Mouse (Mus musculus) bone marrow macrophage, adult 2 months (primary cell): ENCODE measurements around the gene Ttc27. TPM values are rescaled to one million over a fixed set of nuclear protein-coding genes. Genes with fewer than 3 reads are reported as not detected.

Experiments used
- H3K27ac ChIP-seq: 2 replicates; pipeline ENCODE4 v1.5.1; 2012; ENCODE audit warnings: low read depth, low read length; ENCODE audit not compliant: insufficient read depth
- H3K4me1 ChIP-seq: 2 replicates; pipeline ENCODE4 v1.6.1; 2012; ENCODE audit warnings: low read length; ENCODE audit not compliant: control insufficient read depth, insufficient read depth
- H3K4me3 ChIP-seq: 2 replicates; pipeline ENCODE4 v1.5.1; 2012; ENCODE audit warnings: mild to moderate bottlenecking, low read length, moderate library complexity; ENCODE audit not compliant: insufficient read depth
- CTCF ChIP-seq: IDR thresholded peaks from 2 replicates; pipeline ENCODE4 v1.5.1; 2012; ENCODE audit warnings: low read depth, mild to moderate bottlenecking, low read length, moderate library complexity
- POLR2A ChIP-seq: IDR thresholded peaks from 2 replicates; pipeline ENCODE4 v1.6.1; 2012; ENCODE audit warnings: mild to moderate bottlenecking, low read depth, low read length, borderline replicate concordance
- polyA plus RNA-seq: library from polyadenylated mRNA; stranded (reverse); fragments of >200 nt; gene quantifications from 2 replicates; pipeline ENCODE4 v1.2.4, GENCODE M21; 2012; ENCODE audit not compliant: missing spikeins, insufficient read depth, insufficient read length

Ttc27 gene
- polyA plus RNA-seq, 1 experiment = 11.0 TPM

DNA sequence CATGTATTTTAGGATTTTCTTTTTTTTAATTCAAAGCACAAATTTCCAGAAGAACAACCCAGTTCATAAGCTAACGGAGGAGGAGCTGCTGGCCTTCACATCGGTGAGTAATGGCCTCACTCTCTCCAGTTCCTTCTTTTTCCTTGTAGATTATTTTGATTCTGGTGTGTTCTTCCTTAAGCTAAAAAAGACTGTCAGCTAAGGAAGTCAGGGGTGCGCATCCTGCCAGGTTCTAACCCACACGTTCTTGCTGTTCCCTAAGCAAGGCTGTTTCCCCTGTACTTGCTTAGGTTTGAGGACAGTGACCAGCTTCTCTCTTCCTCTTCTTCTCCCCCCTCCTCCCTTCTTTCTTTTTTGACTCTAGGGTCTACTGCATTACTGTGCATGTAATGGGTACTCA is 33.5 kb downstream of the Ttc27 start:
- no peak overlapping the region for H3K27ac ChIP-seq
- no peak overlapping the region for H3K4me3 ChIP-seq
- no peak for TF ChIP-seq POLR2A
- TF ChIP-seq CTCF = no peak
- peaks cover 17% of the 10 kb centered on the region for H3K4me1 ChIP-seq

DNA sequence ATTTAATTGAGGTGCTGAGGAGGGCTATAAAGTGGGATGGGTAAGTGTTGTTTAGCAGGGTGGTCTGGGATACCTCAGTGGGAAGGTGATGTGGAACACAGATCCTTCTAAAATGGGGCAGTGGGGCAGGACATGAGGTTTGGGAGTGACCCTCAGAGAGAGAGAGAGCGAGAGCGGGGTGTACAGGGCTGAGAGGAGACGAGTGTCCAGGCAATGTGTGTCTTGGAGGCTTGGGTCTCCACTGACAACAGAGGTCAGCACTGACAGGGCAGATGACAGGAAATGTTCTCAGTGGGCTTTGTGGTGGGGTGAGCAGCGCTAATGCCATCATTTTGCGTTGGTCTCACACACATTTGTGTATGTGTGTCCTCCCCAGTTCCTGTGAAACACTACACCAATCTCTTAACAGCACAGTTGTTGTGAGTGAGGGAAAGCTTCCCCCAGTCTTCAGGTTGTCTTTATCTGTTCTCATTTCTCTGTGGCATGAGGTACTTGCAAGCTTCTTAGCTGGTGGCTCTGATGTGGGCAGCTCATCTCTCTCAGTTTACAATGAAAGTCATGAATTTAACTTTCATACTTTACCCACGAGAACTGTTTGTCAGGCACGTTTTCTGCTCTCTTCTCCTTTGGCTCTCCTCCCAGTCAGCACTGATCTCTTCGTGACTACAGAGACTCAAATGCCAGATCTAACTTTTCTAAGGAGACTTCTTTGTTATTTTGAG is 35.5 kb downstream of the Ttc27 start:
- Histone ChIP-seq H3K4me3 (no peak overlapping the region), H3K27ac (no peak overlapping the region), H3K4me1 (peaks cover 17% of the 10 kb centered on the region)
- TF ChIP-seq POLR2A (no peak), CTCF (no peak)

DNA sequence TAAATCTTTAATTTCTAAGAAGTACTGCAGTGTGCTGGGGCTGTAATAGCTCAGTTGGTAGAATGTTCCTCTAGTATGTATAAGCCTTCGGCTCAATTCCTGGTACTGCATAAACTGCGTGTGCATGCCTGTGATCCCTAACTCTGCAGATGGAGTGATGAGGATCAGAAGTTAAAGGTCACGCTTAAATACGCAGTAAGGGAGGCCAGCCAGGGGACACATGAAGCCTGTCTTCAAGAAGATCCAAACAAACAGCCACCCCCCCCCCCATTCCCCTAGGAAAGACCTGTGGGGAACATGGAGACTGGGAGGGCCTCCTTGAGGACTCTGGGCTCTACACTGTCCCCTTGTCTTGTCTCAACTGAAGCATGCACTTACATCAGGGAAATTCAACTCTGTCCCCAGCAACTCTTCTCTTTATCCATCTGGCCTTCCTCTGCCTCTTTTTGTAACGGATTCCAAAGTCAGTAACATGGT is 36.1 kb downstream of the Ttc27 start:
- Histone ChIP-seq H3K4me3 (no peak overlapping the region), H3K27ac (no peak overlapping the region)
- TF ChIP-seq POLR2A (no peak), CTCF (no peak)

DNA sequence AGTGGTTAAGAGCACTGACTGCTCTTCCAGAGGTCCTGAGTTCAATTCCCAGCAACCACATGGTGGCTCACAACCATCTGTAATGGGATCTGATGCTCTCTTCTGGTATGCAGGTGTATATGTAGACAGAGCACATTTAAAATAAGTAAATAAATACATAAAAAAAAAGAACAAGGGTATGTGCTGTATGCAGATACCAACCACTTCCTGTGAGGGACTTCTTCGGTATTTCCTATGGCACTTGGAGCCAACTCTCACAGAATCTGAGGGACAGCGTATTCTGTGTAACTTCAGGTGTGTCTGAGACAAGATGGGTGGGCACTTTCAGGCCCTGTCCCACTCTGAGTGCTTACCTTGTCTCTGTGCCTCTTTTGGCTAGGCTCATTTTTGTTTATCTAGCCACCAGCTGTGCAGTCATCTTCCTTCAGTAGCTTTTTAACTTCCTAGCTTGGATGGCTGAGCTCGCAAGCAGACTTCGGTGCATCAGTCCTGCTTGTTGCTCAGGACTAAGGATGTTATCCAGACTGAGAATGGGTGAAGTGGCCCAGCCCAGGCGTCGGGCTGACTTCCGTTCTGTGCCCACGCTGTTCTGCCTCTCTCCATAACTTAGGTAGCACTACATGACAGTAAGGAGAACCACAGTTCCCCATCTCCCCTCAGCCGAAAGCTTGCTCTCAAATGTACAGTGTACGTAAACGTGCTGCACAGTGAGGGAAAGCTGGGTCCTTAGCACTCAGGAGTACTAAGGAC is 37.0 kb downstream of the Ttc27 start:
- H3K4me3 ChIP-seq = no peak overlapping the region
- no peak overlapping the region for H3K27ac ChIP-seq
- TF ChIP-seq POLR2A (no peak), CTCF (no peak)
- peaks cover 15% of the 10 kb centered on the region for H3K4me1 ChIP-seq

More for the DNA sequence above, 36.1 kb downstream of the Ttc27 start:
- peaks cover 17% of the 10 kb centered on the region for H3K4me1 ChIP-seq

DNA sequence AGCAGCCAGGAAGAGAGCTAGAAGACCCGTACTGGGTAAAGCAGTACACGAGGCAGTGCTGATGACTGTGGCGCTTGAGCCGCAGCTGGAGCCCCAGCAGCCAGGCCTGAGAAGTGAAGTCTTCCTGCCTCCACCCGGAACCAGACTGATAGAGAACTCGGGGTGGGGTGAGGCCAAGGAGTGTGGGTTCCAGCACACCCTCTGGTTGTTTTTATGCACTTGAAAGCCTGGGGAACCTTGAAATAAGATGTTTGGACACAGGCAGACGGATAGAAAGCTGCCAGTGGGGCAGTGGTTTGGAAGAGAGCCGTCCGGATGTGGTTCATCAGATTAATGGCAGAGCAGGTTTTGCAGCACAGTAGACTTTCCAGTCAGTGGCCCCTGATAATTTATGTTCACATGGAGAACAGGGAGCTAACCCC is 51.9 kb downstream of the Ttc27 start:
- TF ChIP-seq POLR2A (no peak), CTCF (no peak)
- Histone ChIP-seq H3K4me3 (no peak overlapping the region), H3K4me1 (peaks cover 7% of the 10 kb centered on the region), H3K27ac (no peak overlapping the region)

DNA sequence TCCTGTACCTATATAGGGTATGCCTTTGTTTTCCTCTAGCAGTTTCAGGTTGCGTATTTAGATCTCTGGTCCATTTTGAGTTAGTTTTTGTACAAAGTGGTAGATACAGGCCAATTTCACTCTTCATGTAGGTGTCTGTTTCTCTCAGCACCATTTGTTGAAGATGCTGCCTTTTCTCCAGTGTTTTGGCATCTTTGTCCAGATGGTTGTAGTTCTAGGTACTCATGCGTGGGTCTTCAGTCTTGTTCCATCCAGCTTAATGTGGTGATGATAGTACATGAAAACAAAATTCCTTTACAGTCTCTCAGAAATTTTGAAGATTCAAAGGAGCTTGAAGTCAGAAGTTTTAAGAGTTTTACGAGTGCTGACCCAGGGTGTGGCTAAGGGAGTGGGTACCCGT is 54.8 kb downstream of the Ttc27 start:
- H3K4me3 ChIP-seq = no peak overlapping the region
- H3K4me1 ChIP-seq = peaks cover 7% of the 10 kb centered on the region
- H3K27ac ChIP-seq = no peak overlapping the region
- TF ChIP-seq POLR2A (no peak), CTCF (no peak)

DNA sequence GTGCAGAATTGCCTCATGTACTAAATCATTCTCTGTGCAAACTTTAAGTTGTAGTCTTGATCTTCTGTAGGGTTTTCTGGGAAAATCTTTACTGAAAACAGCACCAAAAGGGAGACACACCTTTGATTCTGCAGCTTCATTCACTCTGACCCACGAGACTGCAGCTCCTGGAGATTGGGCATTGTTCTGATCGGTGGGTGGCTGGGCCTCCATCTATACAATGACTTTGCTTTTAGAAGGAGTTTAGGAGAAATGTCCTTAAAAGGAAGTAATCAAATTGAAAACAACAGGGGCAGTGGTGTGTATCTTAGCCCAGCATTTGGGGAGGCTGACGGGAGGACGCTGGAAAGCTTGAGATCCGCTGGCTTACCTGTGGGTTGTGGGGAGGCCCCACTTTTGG is 56.0 kb downstream of the Ttc27 start:
- TF ChIP-seq POLR2A (no peak), CTCF (no peak)
- Histone ChIP-seq H3K4me3 (no peak overlapping the region), H3K4me1 (peaks cover 7% of the 10 kb centered on the region), H3K27ac (no peak overlapping the region)

DNA sequence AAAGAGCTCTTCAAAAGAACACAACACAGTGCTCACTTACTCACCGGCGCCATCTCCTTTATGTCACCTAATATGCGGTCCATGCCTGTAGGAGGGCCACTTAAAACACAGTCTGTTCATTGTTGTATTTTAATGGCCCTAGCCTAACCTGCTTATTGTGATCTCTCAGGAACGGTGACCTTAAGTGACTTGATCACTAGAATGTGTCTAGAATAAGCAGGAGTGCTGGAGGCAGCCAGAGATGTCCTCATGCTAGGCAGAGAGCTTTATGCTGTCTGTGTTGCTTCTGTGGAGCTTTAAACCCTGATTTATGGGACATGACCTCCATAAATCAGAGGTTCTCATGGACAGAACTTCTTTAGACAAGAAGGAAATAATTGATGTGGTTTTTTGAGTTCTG is 62.6 kb downstream of the Ttc27 start:
- Histone ChIP-seq H3K4me3 (no peak overlapping the region), H3K4me1 (no peaks in the 10 kb centered on the region), H3K27ac (no peak overlapping the region)
- TF ChIP-seq POLR2A = no peak
- no peak for TF ChIP-seq CTCF

DNA sequence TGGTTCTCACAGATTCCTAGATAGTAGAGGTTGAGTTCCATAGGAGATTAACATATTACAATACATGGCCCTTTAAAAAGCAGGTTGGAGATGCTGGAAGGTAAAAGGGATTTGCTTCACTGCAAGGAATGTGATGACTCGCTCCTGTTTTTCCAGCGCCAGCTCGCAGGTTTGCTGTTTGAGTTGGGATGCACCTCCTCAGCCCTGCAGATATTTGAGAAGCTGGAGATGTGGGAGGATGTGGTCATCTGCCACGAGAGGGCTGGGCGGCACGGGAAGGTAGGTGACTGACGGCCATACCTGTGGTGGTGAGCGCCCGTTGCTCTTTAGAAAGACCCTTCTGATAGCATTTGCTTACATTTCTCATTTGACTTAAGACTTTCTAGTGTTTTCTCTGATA is 63.1 kb downstream of the Ttc27 start:
- H3K4me1 ChIP-seq = no peaks in the 10 kb centered on the region
- H3K4me3 ChIP-seq = no peak overlapping the region
- TF ChIP-seq POLR2A = no peak
- no peak for TF ChIP-seq CTCF
- no peak overlapping the region for H3K27ac ChIP-seq

DNA sequence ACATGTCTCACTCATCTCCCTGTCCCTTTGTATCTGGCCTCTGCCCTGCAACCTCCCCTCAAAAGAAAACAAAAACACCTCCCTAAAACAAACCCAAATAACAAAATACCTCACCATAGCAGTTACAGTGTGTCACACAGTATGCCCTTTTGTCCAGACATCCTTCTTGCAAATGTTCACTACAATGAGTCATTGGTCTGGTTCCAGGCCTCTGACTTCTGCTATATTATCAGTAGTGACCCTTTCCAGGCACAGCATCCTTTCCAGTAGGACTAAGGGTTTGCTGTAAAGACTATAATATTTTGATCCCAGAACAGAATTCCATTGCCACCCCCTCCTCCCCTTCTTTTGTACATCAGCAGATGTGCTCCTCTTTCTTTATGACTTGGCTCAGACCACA is 64.4 kb downstream of the Ttc27 start:
- TF ChIP-seq POLR2A (no peak), CTCF (no peak)
- H3K4me1 ChIP-seq = no peaks in the 10 kb centered on the region
- no peak overlapping the region for H3K4me3 ChIP-seq
- no peak overlapping the region for H3K27ac ChIP-seq

DNA sequence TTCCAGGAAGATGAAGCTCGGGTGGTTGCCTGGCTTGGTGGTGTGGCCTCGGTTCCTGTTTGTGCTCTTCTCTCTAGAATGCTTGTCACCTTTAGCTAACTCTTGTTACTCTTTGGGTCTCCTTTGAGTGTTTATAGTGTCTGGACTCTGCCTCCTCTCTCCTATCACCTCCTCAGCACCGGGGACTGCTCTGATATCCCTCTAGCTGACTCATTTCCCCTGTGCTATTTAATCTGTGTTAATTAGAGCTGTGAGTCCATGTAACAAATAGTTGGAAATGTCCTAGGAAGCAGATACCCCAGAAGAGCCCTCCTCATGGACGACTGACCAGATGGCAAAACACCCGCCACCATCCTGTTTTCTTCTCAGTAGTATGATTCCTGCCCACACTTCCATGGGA is 68.1 kb downstream of the Ttc27 start:
- H3K4me3 ChIP-seq = no peak overlapping the region
- no peaks in the 10 kb centered on the region for H3K4me1 ChIP-seq
- TF ChIP-seq CTCF (no peak), POLR2A (no peak)
- no peak overlapping the region for H3K27ac ChIP-seq
